Mouse (Mus musculus): ENCODE results near the gene Plac8.

DNA sequence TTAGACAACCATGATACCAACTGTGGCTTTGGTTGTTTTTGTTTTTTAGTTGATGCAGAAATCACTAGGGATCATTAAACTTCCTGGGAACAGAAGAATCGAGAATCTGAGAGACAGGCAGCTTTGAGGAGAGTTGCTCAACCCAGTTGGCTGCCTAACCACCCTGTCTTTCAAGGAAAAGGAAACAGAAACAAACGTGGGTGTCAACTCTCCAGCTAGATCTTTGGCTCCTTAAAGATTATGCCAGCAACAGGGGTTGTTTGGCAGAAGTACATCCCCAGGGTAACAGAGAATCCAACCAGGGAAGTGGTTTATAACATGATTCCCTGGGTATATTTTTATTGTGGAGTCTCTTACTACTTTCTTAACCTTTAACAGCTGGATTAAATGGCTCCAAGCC, 15.6 kb upstream of the Plac8 start:
- TF ChIP-seq EP300 (IDR thresholded peaks at IDR 0.05; ENCODE audit: low read depth) (no peak), CTCF (IDR thresholded peaks at IDR 0.05; ENCODE audit: low read depth) (no peak)

Data from liver, postnatal 0 days (tissue).